Mouse (Mus musculus) heart, embryonic 14.5 days (tissue): ENCODE results near the gene Ift81. TPM values are rescaled to one million over a fixed set of nuclear protein-coding genes. Genes with fewer than 3 reads are reported as not detected.
A peak's percentile ranks its signal among the peaks of the same experiment; 100 is the strongest.

Experiments used
- ATAC-seq: fragments of 200-750 bp; cut with Nextera tagmentation; 2 replicates; pipeline ENCODE4 v1.8.0; 2017; ENCODE audit warnings: low read depth, moderate TSS enrichment; ENCODE audit not compliant: insufficient number of reproducible peaks, insufficient read depth, low FRiP score
- H3K27ac ChIP-seq, 2 experiments: fragments of 200-500 bp in 1 of 2; fragments of 300-500 bp in 1 of 2; sonication (generic) in 1 of 2; replicated peaks in 1 of 2; 2 replicates each; pipeline ENCODE4 v1.5.1; 2012 to 2014; ENCODE audit warnings: low read depth in 2 of 2, low read length in 2 of 2, control low read depth in 1 of 2, mild to moderate bottlenecking in 1 of 2, mixed read lengths in 1 of 2; ENCODE audit not compliant: control insufficient read depth in 1 of 2, insufficient read depth in 1 of 2
- H3K27me3 ChIP-seq: fragments of 300-500 bp; sonication (generic); 2 replicates; pipeline ENCODE4 v1.6.1; 2014; ENCODE audit warnings: mild to moderate bottlenecking, low read length, control low read depth; ENCODE audit not compliant: control insufficient read depth, insufficient read depth
- H3K36me3 ChIP-seq: fragments of 300-500 bp; sonication (generic); 2 replicates; pipeline ENCODE4 v1.6.1; 2014; ENCODE audit warnings: mild to moderate bottlenecking, control low read depth, low read length, mixed read lengths; ENCODE audit not compliant: control insufficient read depth, insufficient read depth
- H3K4me1 ChIP-seq, 2 experiments: fragments of 200-500 bp in 1 of 2; fragments of 300-500 bp in 1 of 2; sonication (generic) in 1 of 2; 2 replicates each; pipeline ENCODE4 v1.6.1; 2012 to 2014; ENCODE audit warnings: low read length in 2 of 2, control low read depth in 1 of 2, mixed read lengths in 1 of 2; ENCODE audit not compliant: control insufficient read depth in 2 of 2, insufficient read depth in 2 of 2
- H3K4me2 ChIP-seq: fragments of 300-500 bp; sonication (generic); 2 replicates; pipeline ENCODE4 v1.6.1; 2014; ENCODE audit warnings: mild to moderate bottlenecking, low read length
- H3K4me3 ChIP-seq, 2 experiments: fragments of 200-500 bp in 1 of 2; fragments of 300-500 bp in 1 of 2; sonication (generic) in 1 of 2; 2 replicates each; pipeline ENCODE4 v1.5.1; 2012 to 2014; ENCODE audit warnings: low read length in 2 of 2, mild to moderate bottlenecking in 2 of 2, control low read depth in 1 of 2, low read depth in 1 of 2, moderate library complexity in 1 of 2; ENCODE audit not compliant: control insufficient read depth in 1 of 2, insufficient read depth in 1 of 2
- H3K9ac ChIP-seq: fragments of 300-500 bp; sonication (generic); 2 replicates; pipeline ENCODE4 v1.6.1; 2014; ENCODE audit warnings: mild to moderate bottlenecking, low read length
- H3K9me3 ChIP-seq: fragments of 300-500 bp; sonication (generic); 2 replicates; pipeline ENCODE4 v1.6.1; 2016; ENCODE audit warnings: low read length, control low read depth; ENCODE audit not compliant: control insufficient read depth
- WGBS: fragments of 180-500 bp; shearing (Covaris S2); extraction: QIAGEN DNeasy Blood & Tissue Kit; methylation state at CpG from one replicate; pipeline ENCODE4 v1.1.7; 2014; 5-methylcytosine and 5-hydroxymethylcytosine counted together
- polyA plus RNA-seq: library from polyadenylated mRNA; unstranded; fragments of >200 nt; fragmentation: Nextera tagmentation; extraction: Ambion mirVana; gene quantifications from 2 replicates; pipeline ENCODE4 v1.2.1, GENCODE M21; 2014

Gene Ift81
- polyA plus RNA-seq, 1 experiment from 2014 or later = 41.2 TPM

- ATAC-seq = no peak
- no peak overlapping the region for H3K27ac ChIP-seq
- no peak overlapping the region for H3K4me3 ChIP-seq
- no peak overlapping the region for H3K9ac ChIP-seq
- H3K4me1 ChIP-seq = peaks cover 22 to 28% of the 10 kb centered on the region in 2 experiments
- no peak overlapping the region for H3K4me2 ChIP-seq
- H3K27me3 ChIP-seq = no peaks in the 10 kb centered on the region
- 79% methylated on average over 14 of the region's 14 CpGs for WGBS
- H3K36me3 ChIP-seq = no peaks in the 10 kb centered on the region
- H3K9me3 ChIP-seq = no peaks in the 10 kb centered on the region
Observed at GRCm38 (mm10) chr5:122625565-122626252, 11.4 kb upstream of the Ift81 start.

GRCm38 (mm10) chr5:122624952-122625479 is 10.7 kb upstream of the Ift81 start:
- Histone ChIP-seq H3K27me3 (no peaks in the 10 kb centered on the region), H3K36me3 (no peaks in the 10 kb centered on the region), H3K9ac (no peak overlapping the region), H3K9me3 (no peaks in the 10 kb centered on the region), H3K4me3 (no peak overlapping the region), H3K27ac (no peak overlapping the region), H3K4me1 (peaks cover 25 to 35% of the 10 kb centered on the region in 2 experiments), H3K4me2 (no peak overlapping the region)
- WGBS = 79% methylated on average over 11 of the region's 11 CpGs
- ATAC-seq = no peak

DNA sequence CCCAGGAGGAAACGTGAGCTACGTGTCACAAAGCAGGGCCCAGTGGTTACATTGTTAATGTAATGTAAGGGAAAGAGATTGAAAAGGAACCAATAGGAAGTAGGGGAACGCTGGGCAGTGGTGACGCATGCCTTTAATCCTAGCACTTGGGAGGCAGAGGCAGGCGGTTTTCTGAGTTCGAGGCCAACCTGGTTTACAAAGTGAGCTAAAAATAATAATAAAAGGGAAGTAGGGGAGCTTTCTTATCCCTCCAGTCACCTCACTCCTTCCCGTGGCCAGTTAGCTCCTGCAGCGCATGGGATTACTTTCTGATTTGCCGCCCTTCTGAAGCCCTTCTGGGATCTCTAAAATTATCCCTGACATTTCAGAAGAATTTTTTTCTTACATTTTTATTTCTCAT is 9.5 kb upstream of the Ift81 start:
- Histone ChIP-seq H3K4me1 (peaks cover 31 to 46% of the 10 kb centered on the region in 2 experiments), H3K9me3 (no peaks in the 10 kb centered on the region), H3K27me3 (no peaks in the 10 kb centered on the region), H3K9ac (no peak overlapping the region), H3K36me3 (no peaks in the 10 kb centered on the region), H3K4me2 (no peak overlapping the region), H3K27ac (no peak overlapping the region), H3K4me3 (no peak overlapping the region)
- no peak for ATAC-seq
- WGBS = 77% methylated on average over 9 of the region's 9 CpGs

- Histone ChIP-seq H3K4me3 (no peak overlapping the region), H3K9ac (no peak overlapping the region), H3K4me2 (no peak overlapping the region), H3K36me3 (no peaks in the 10 kb centered on the region), H3K4me1 (peaks cover 31 to 50% of the 10 kb centered on the region in 2 experiments), H3K27ac (peak overlapping the region; percentile 53 to 99; a peak in 3 of 4 replicates), H3K27me3 (no peaks in the 10 kb centered on the region), H3K9me3 (no peaks in the 10 kb centered on the region)
- ATAC-seq = no peak
- WGBS = 89% methylated on average over 5 of the region's 5 CpGs
Observed at GRCm38 (mm10) chr5:122622526-122622925, 8.2 kb upstream of the Ift81 start.

GRCm38 (mm10) chr5:122621376-122621886 is 7.1 kb upstream of the Ift81 start:
- Histone ChIP-seq H3K4me3 (no peak overlapping the region), H3K9me3 (no peaks in the 10 kb centered on the region), H3K4me1 (peaks cover 30 to 46% of the 10 kb centered on the region in 2 experiments), H3K27me3 (no peaks in the 10 kb centered on the region), H3K4me2 (peak overlapping the region; percentile 16; the same call in 1 of the 2 replicates), H3K36me3 (no peaks in the 10 kb centered on the region), H3K9ac (peak overlapping the region; percentile 63), H3K27ac (peak overlapping the region; percentile 92 to 99)
- WGBS = 7% methylated on average over 7 of the region's 7 CpGs
- peak; percentile 93 for ATAC-seq

GRCm38 (mm10) chr5:122619686-122620296 is 5.5 kb upstream of the Ift81 start:
- Histone ChIP-seq H3K36me3 (no peaks in the 10 kb centered on the region), H3K27ac (peak overlapping the region; percentile 92 to 99), H3K4me2 (no peak overlapping the region; the same call in 1 of the 2 replicates), H3K9me3 (no peaks in the 10 kb centered on the region), H3K27me3 (no peaks in the 10 kb centered on the region), H3K4me3 (no peak overlapping the region), H3K9ac (peak overlapping the region; percentile 22; the same call in 1 of the 2 replicates), H3K4me1 (peaks cover 28 to 46% of the 10 kb centered on the region in 2 experiments)
- WGBS = 40% methylated on average over 9 of the region's 9 CpGs
- ATAC-seq = no peak

GRCm38 (mm10) chr5:122617718-122618117 is 3.4 kb upstream of the Ift81 start:
- Histone ChIP-seq H3K36me3 (no peaks in the 10 kb centered on the region), H3K4me1 (peaks cover 27 to 52% of the 10 kb centered on the region in 2 experiments), H3K27me3 (no peaks in the 10 kb centered on the region), H3K27ac (peak overlapping the region; percentile 12 to 99; a peak in 2 of 4 replicates), H3K4me2 (no peak overlapping the region), H3K9ac (no peak overlapping the region), H3K9me3 (no peaks in the 10 kb centered on the region), H3K4me3 (no peak overlapping the region)
- ATAC-seq = no peak
- WGBS = 55% methylated on average over 5 of the region's 5 CpGs
